In genomic region chr11:30221043-30221442, GRCm38 (mm10) we compare ENCODE assay signal across 27 mouse cellular contexts. TPM values are rescaled to one million over a fixed set of nuclear protein-coding genes. Genes with fewer than 3 reads are reported as not detected.
DNase-seq lines count a peak whose midpoint lies in the region; ATAC-seq lines count a peak whose summit lies in the region.
"Had no signal": no experiment of that assay in that cellular context is flagged by ENCODE, and none has a peak within 500 bp of the region (broad histone marks: within the 10 kb centered on the region; RNA-seq: fewer than 3 reads in every experiment).

No protein-coding gene starts in this region.

- no peak overlapping the region for H3K4me3 ChIP-seq in heart, embryonic 10.5 days
- no peak overlapping the region for H3K4me3 ChIP-seq in forebrain, embryonic 12.5 days (replicated peaks)
- H3K4me3 ChIP-seq: embryonic facial prominence, embryonic 12.5 days; embryonic facial prominence, embryonic 15.5 days; heart, embryonic 13.5 days had no signal

- 88% methylated on average over 5 of the region's 5 CpGs for WGBS in heart, embryonic 10.5 days
- 90% methylated on average over 5 of the region's 5 CpGs for whole genome bisulfite sequencing in forebrain, embryonic 12.5 days

- H3K9me3 ChIP-seq in heart, embryonic 10.5 days, result no peaks in the 10 kb centered on the region
- H3K9me3 ChIP-seq in forebrain, embryonic 12.5 days, result no peaks in the 10 kb centered on the region
- H3K9me3 ChIP-seq: embryonic facial prominence, embryonic 12.5 days; embryonic facial prominence, embryonic 15.5 days; heart, embryonic 13.5 days had no signal

- H3K27me3 ChIP-seq in heart, embryonic 10.5 days (ENCODE audit: insufficient read depth, poor library complexity, severe bottlenecking), result no peaks in the 10 kb centered on the region
- H3K27me3 ChIP-seq in forebrain, embryonic 12.5 days, result no peaks in the 10 kb centered on the region
- H3K27me3 ChIP-seq: embryonic facial prominence, embryonic 12.5 days; embryonic facial prominence, embryonic 15.5 days; heart, embryonic 13.5 days had no signal

- peaks cover 31% of the 10 kb centered on the region for H3K36me3 ChIP-seq in heart, embryonic 10.5 days
- H3K36me3 ChIP-seq in forebrain, embryonic 12.5 days (replicated peaks), result 0 out of 2 replicates have a peak, but pooled peaks cover 3% of the 10 kb centered on the region
- H3K36me3 ChIP-seq: embryonic facial prominence, embryonic 12.5 days had no signal

- ATAC-seq in forebrain, embryonic 12.5 days (ENCODE audit: low FRiP score), result no peak
- ATAC-seq: activated CD4-positive, CD25-positive, alpha-beta regulatory T cell, adult 4 months; CD4-positive, CD25-positive, alpha-beta regulatory T cell, adult 4 months; forebrain, embryonic 14.5 days; forebrain, postnatal 0 days; hindbrain, postnatal 0 days; inflammation-experienced regulatory T-cells, adult 6 months; intestine, embryonic 16.5 days had no signal

- intact Hi-C loops in heart, postnatal 25 days (cut with DNase I), result loop anchor here (5.0 kb wide), 1 partner anchor 74 kb away; no protein-coding TSS in a partner anchor

- DNase-seq in heart, embryonic 10.5 days (ENCODE audit: low spot score), result peak; percentile 35
- DNase-seq in heart, postnatal 25 days (ENCODE audit: low spot score), result no peak
- DNase-seq in NIH3T3 (ENCODE audit: low read depth), result peak; percentile 47
- peak; percentile 27 for DNase-seq in adipocyte (ENCODE audit: low spot score)
- DNase-seq in right cerebral cortex, adult 18-20 months, result no peak
- DNase-seq: adrenal gland, postnatal 10 days; adrenal gland, postnatal 36 days; cerebellum, adult 11 months; cerebellum, adult 2 months; cerebellum, adult 9-11 months; cerebellum, postnatal 25 days; forebrain, postnatal 0 days; gastrocnemius, postnatal 10 days; gastrocnemius, postnatal 36 days; heart, postnatal 36 days; kidney, adult 18-20 months had no signal

- no peak overlapping the region for H3K27ac ChIP-seq in heart, embryonic 10.5 days
- H3K27ac ChIP-seq in forebrain, embryonic 12.5 days, result no peak overlapping the region
- H3K27ac ChIP-seq: embryonic facial prominence, embryonic 12.5 days; embryonic facial prominence, embryonic 15.5 days; heart, embryonic 13.5 days; hindbrain, embryonic 14.5 days; hindbrain, postnatal 0 days had no signal

- no peaks in the 10 kb centered on the region for H3K4me1 ChIP-seq in heart, embryonic 10.5 days
- H3K4me1 ChIP-seq in forebrain, embryonic 12.5 days, result no peaks in the 10 kb centered on the region
- H3K4me1 ChIP-seq: embryonic facial prominence, embryonic 12.5 days; embryonic facial prominence, embryonic 15.5 days had no signal

- no peak overlapping the region for H3K9ac ChIP-seq in forebrain, embryonic 12.5 days
- H3K9ac ChIP-seq: embryonic facial prominence, embryonic 12.5 days; embryonic facial prominence, embryonic 15.5 days; forebrain, postnatal 0 days; heart, embryonic 13.5 days; hindbrain, embryonic 14.5 days had no signal

- no peak overlapping the region for H3K4me2 ChIP-seq in forebrain, embryonic 12.5 days
- H3K4me2 ChIP-seq: embryonic facial prominence, embryonic 12.5 days; embryonic facial prominence, embryonic 15.5 days; heart, embryonic 13.5 days; hindbrain, embryonic 14.5 days had no signal

RNA-seq across cellular contexts. Expression of gene Sptbn1, which starts 46.9 kb away (rescaled TPM):
- 115 and 137 TPM in 2 replicates for polyA plus RNA-seq in heart, embryonic 10.5 days (2016; fragmentation: Nextera tagmentation; extraction: Ambion mirVana)
- total RNA-seq in heart, postnatal 25 days (2021), result 100 to 1,000 TPM; 487 to 529 TPM
- 84.4 and 85.9 TPM in 2 replicates for polyA plus RNA-seq in forebrain, embryonic 12.5 days (2016; fragmentation: Nextera tagmentation; extraction: Ambion mirVana)

Comparison
In these comparisons a context has a peak if more than half of its experiments do, and no peak if none do; other contexts are left out.
1. DNase-seq: peak in heart, embryonic 10.5 days (single experiment), NIH3T3 (single experiment) and adipocyte (single experiment); none in heart, postnatal 25 days (single experiment) and right cerebral cortex, adult 18-20 months (single experiment).